Mouse (Mus musculus): ENCODE measurements around the gene Mcf2l.

DNA sequence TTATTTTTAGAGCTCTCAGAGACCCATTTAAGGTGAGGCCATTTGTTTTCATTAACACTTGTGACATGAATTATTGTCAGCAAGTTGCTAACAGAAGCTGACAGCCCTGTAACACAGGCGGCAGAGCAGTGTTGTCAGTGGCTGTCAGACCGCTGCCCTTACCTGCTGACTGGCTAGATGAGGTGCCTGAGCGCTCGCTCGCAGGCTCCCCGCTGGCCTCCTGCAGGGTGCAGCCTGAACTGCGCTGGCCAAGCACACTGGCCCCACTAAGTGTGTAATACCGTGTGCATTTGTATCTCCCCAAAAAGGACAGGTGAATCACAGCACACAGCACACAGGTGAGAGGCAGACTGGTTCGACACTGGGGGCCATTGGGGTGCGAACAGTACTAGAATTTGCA lies 49.0 kb upstream of the Mcf2l start:
- TF ChIP-seq CTCF (IDR thresholded peaks at IDR 0.05) (peak; percentile 54), EP300 (IDR thresholded peaks at IDR 0.05) (no peak)

Data from lung, postnatal 0 days (tissue).